ENCODE assay signal across 9 mouse cellular contexts in the genomic region with DNA sequence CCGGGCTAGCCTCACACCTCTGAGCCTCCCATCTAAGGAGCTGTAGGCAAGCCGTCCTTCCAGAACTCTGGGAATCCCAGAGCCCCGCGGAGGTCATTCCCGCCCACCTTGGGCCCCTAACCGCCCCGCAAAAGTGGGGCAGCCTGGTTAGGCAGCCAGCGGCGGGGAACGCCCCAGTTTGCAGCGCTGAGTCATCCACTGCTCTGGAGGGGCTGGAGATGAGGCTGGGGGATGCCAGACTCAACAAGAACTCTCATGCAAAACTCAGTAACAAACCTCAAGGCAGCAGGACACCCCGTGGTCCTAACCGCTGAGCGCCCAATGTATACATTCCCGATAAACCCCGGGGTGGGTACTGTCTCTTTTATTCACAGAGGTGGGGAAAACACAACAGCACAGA. TPM values are rescaled to one million over a fixed set of nuclear protein-coding genes. Genes with fewer than 3 reads are reported as not detected.
DNase-seq lines count a peak whose midpoint lies in the region; ATAC-seq and TF ChIP-seq lines count a peak whose summit lies in the region.
"Had no signal": no experiment of that assay in that cellular context is flagged by ENCODE, and none has a peak within 500 bp of the region (broad histone marks: within the 10 kb centered on the region; RNA-seq: fewer than 3 reads in every experiment).

No protein-coding gene starts in this region.

- peak overlapping the region; percentile 98 for H3K4me2 ChIP-seq in kidney, embryonic 15.5 days
- peak overlapping the region; percentile 97 for H3K4me2 ChIP-seq in neural tube, embryonic 13.5 days

- no peak for ATAC-seq in kidney, embryonic 15.5 days (replicated peaks; ENCODE audit: low FRiP score)
- no peak for ATAC-seq in neural tube, embryonic 13.5 days (ENCODE audit: low read depth)

- DNase-seq in kidney, postnatal 4 days, result no peak
- peak; percentile 55 for DNase-seq in induced T-regulatory cell, adult 2 months (ENCODE audit: low read depth)
- no peak for DNase-seq in urinary bladder, postnatal 14 days (ENCODE audit: low spot score)
- no peak for DNase-seq in urinary bladder, postnatal 25 days (ENCODE audit: low spot score)
- no peak for DNase-seq in layer of hippocampus, postnatal 36 days

- H3K9ac ChIP-seq in kidney, embryonic 15.5 days, result no peak overlapping the region; the same call in 1 of the 2 replicates
- peak overlapping the region; percentile 100 for H3K9ac ChIP-seq in neural tube, embryonic 13.5 days

- no peak for TF ChIP-seq POLR2A in cortical plate, adult 2 months (IDR thresholded peaks at IDR 0.05; ENCODE audit: extremely low read depth, insufficient read depth, low read length)

- no peak overlapping the region for H3K27ac ChIP-seq in kidney, embryonic 15.5 days
- H3K27ac ChIP-seq in cortical plate, adult 2 months (ENCODE audit: insufficient read depth, low read length), result no peak overlapping the region
- no peak overlapping the region for H3K27ac ChIP-seq in neural tube, embryonic 13.5 days (replicated peaks)

- H3K27me3 ChIP-seq in kidney, embryonic 15.5 days, result peaks cover 35% of the 10 kb centered on the region
- H3K27me3 ChIP-seq in neural tube, embryonic 13.5 days, result no peaks in the 10 kb centered on the region

- peak overlapping the region; percentile 85 for H3K4me3 ChIP-seq in kidney, embryonic 15.5 days (replicated peaks)
- peak overlapping the region; percentile 65; the same call in 1 of the 2 replicates for H3K4me3 ChIP-seq in cortical plate, adult 2 months (ENCODE audit: insufficient read depth, low read length)
- H3K4me3 ChIP-seq in neural tube, embryonic 13.5 days, result peak overlapping the region; percentile 93

- 0 out of 2 replicates have a peak, but pooled peaks cover 2% of the 10 kb centered on the region for H3K36me3 ChIP-seq in kidney, embryonic 15.5 days
- H3K36me3 ChIP-seq in neural tube, embryonic 13.5 days, result 0 out of 2 replicates have a peak, but pooled peaks cover 7% of the 10 kb centered on the region

- peaks cover 95% of the 10 kb centered on the region for H3K4me1 ChIP-seq in kidney, embryonic 15.5 days
- peaks cover 13% of the 10 kb centered on the region for H3K4me1 ChIP-seq in cortical plate, adult 2 months (ENCODE audit: control insufficient read depth, insufficient read depth, low read length)
- peaks cover 78% of the 10 kb centered on the region for H3K4me1 ChIP-seq in neural tube, embryonic 13.5 days (replicated peaks)

- H3K9me3 ChIP-seq in kidney, embryonic 15.5 days (replicated peaks), result peaks cover 3% of the 10 kb centered on the region; the same call in 1 of the 2 replicates
- no peaks in the 10 kb centered on the region for H3K9me3 ChIP-seq in neural tube, embryonic 13.5 days

- 13% methylated on average over 16 of the region's 16 CpGs for WGBS in kidney, embryonic 15.5 days
- WGBS in neural tube, embryonic 13.5 days, result 12% methylated on average over 16 of the region's 16 CpGs

- TF ChIP-seq CTCF in cortical plate, adult 2 months (IDR thresholded peaks at IDR 0.05; ENCODE audit: extremely low read depth, insufficient read depth, low read length), result no peak

RNA-seq across cellular contexts. Expression of a gene that starts 4.2 kb away (rescaled TPM):
- polyA plus RNA-seq in kidney, embryonic 15.5 days (2015; fragmentation: Nextera tagmentation; extraction: Ambion mirVana), result 81.5 and 95.6 TPM in 2 replicates
- polyA plus RNA-seq in cortical plate, adult 2 months (2012; rRNA removed), result 688 and 773 TPM in 2 replicates
- polyA plus RNA-seq in neural tube, embryonic 13.5 days (2015; fragmentation: Nextera tagmentation; extraction: Ambion mirVana), result 251 and 260 TPM in 2 replicates
- total RNA-seq in layer of hippocampus, postnatal 36 days (2021), result 100 to 1,000 TPM; 657 to 686 TPM

RNA-seq across cellular contexts. Expression of a gene that starts 40.1 kb away (rescaled TPM):
- polyA plus RNA-seq in kidney, embryonic 15.5 days (2015; fragmentation: Nextera tagmentation; extraction: Ambion mirVana), result not detected in 2 replicates
- not detected in 2 replicates for polyA plus RNA-seq in cortical plate, adult 2 months (2012; rRNA removed)
- polyA plus RNA-seq in neural tube, embryonic 13.5 days (2015; fragmentation: Nextera tagmentation; extraction: Ambion mirVana), result not detected in 2 replicates
- total RNA-seq in layer of hippocampus, postnatal 36 days (2021), result not detected
- total RNA-seq: neutrophil, adult 5-6 weeks had no signal
